Mouse (Mus musculus) embryonic fibroblast, embryonic 13.5 days (primary cell): ENCODE measurements around the gene Treh.

Experiments used
- CTCF ChIP-seq: IDR thresholded peaks from 2 replicates; pipeline ENCODE4 v1.5.1; 2011; ENCODE audit warnings: mild to moderate bottlenecking, control low read depth, low read length, moderate library complexity, borderline replicate concordance; ENCODE audit not compliant: insufficient read depth
- POLR2A ChIP-seq: IDR thresholded peaks from 2 replicates; pipeline ENCODE4 v1.6.1; 2011; ENCODE audit warnings: low read depth, mild to moderate bottlenecking, control low read depth, low read length, moderate library complexity

DNA sequence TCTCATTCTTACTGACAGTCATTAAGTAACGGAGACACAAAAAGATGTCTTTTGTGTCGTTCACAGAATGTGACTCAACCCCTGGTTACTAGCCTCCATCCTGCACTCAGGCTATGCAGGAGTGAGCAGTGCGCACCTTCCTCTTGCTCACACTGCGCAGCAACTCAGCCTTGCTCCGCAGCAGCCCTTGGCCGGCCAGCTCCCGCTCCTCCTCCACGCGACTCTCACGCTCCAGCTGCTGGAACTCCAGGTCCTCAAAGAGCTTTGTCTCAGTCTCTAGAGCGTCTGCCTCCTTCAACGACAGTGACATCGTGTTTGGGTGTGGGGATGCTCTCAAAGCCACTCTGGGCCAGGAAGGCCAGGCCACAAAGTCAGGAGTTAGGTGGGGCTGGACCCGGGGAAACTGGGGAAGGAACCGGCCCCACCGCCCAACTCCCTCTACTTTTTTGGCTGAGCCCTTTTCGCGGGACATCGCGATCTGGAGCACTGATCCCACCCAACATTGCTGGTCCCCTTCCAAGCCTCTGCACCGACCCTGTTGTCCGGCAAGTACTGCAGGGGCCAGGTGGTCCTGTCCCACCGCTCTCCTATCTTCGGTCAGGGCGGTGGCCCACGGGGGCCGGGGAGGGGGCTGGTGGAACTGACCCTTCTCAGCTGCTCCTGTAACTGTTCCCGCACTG lies 34.9 kb downstream of the Treh start:
- TF ChIP-seq POLR2A, result no peak
- TF ChIP-seq CTCF, result no peak
